Mouse (Mus musculus) intestine, embryonic 16.5 days (tissue): Measurements from ENCODE around the gene F8. TPM values are rescaled to one million over a fixed set of nuclear protein-coding genes. Genes with fewer than 3 reads are reported as not detected.

Source experiments
- ATAC-seq: fragments of 200-750 bp; cut with Nextera tagmentation; 2 replicates; pipeline ENCODE4 v1.8.0; 2017; ENCODE audit warnings: moderate TSS enrichment, moderate library complexity
- H3K27ac ChIP-seq: fragments of 300-500 bp; sonication (generic); 2 replicates; pipeline ENCODE4 v1.5.1; 2014; ENCODE audit warnings: mild to moderate bottlenecking, low read length
- H3K27me3 ChIP-seq: fragments of 300-500 bp; sonication (generic); replicated peaks from 2 replicates; pipeline ENCODE4 v1.6.1; 2014; ENCODE audit warnings: low read length, control low read depth, mixed read lengths; ENCODE audit not compliant: control insufficient read depth, insufficient read depth
- H3K36me3 ChIP-seq: fragments of 300-500 bp; sonication (generic); 2 replicates; pipeline ENCODE4 v1.6.1; 2014; ENCODE audit warnings: low read length, control low read depth; ENCODE audit not compliant: control insufficient read depth, insufficient read depth
- H3K4me1 ChIP-seq: fragments of 300-500 bp; sonication (generic); 2 replicates; pipeline ENCODE4 v1.6.1; 2014; ENCODE audit warnings: low read length, control low read depth, mixed read lengths; ENCODE audit not compliant: control insufficient read depth, insufficient read depth
- H3K4me2 ChIP-seq: fragments of 300-500 bp; sonication (generic); 2 replicates; pipeline ENCODE4 v1.6.1; 2014; ENCODE audit warnings: low read depth, low read length, control low read depth
- H3K4me3 ChIP-seq: fragments of 300-500 bp; sonication (generic); 2 replicates; pipeline ENCODE4 v1.5.1; 2014; ENCODE audit warnings: mild to moderate bottlenecking, low read length
- H3K9ac ChIP-seq: fragments of 300-500 bp; sonication (generic); 2 replicates; pipeline ENCODE4 v1.6.1; 2014; ENCODE audit warnings: low read depth, low read length
- H3K9me3 ChIP-seq: fragments of 300-500 bp; sonication (generic); 2 replicates; pipeline ENCODE4 v1.6.1; 2016; ENCODE audit warnings: low read length, control low read depth; ENCODE audit not compliant: control insufficient read depth
- WGBS: fragments of 180-500 bp; shearing (Covaris S2); extraction: QIAGEN DNeasy Blood & Tissue Kit; methylation state at CpG from one replicate; pipeline ENCODE4 v1.1.7; 2014; 5-methylcytosine and 5-hydroxymethylcytosine counted together
- polyA plus RNA-seq: library from polyadenylated mRNA; unstranded; fragments of >200 nt; fragmentation: Nextera tagmentation; extraction: Ambion mirVana; gene quantifications from 2 replicates; pipeline ENCODE4 v1.2.1, GENCODE M21; 2015

F8 gene
- polyA plus RNA-seq, result 1.1 TPM in 2 replicates

- 6% methylated on average over 22 of the region's 25 CpGs for WGBS
These were observed at the start of gene F8, which contains the start of gene Fundc2 for GRCm38 (mm10) chrX:75382195-75382771. Gene F8 (minus strand): TSS chrX:75382615. Gene Fundc2 (plus strand): TSS chrX:75382399.

GRCm38 (mm10) chrX:75415936-75416785, 33.7 kb upstream of the F8 start, which contains the start of the genes Cmc4, Mtcp1 and Brcc3:
Gene Cmc4 (minus strand): TSS chrX:75416584.
Gene Mtcp1 (minus strand): TSS chrX:75416588.
Gene Brcc3 (plus strand): TSS chrX:75416628.
- H3K27me3 ChIP-seq, result no peaks in the 10 kb centered on the region
- H3K4me2 ChIP-seq, result peak within 1 kb of the TSS; percentile 47
- no peaks in the 10 kb centered on the region for H3K9me3 ChIP-seq
- no peaks in the 10 kb centered on the region for H3K4me1 ChIP-seq
- no peaks in the 10 kb centered on the region for H3K36me3 ChIP-seq
- 15% methylated on average over 52 of the region's 52 CpGs for WGBS
- peak within 1 kb of the TSS; percentile 87 for H3K27ac ChIP-seq
- peak; percentile 100 for ATAC-seq
- peak within 1 kb of the TSS; percentile 70 for H3K9ac ChIP-seq
- peak within 1 kb of the TSS; percentile 57 for H3K4me3 ChIP-seq

More at GRCm38 (mm10) chrX:75382195-75382771, at the start of gene F8, which contains the start of gene Fundc2:
- H3K9ac ChIP-seq, result peak within 1 kb of the TSS; percentile 73
- peak; percentile 97 for ATAC-seq
- no peaks in the 10 kb centered on the region for H3K27me3 ChIP-seq
- peak within 1 kb of the TSS; percentile 43 for H3K4me2 ChIP-seq
- H3K4me1 ChIP-seq, result no peaks in the 10 kb centered on the region
- no peaks in the 10 kb centered on the region for H3K9me3 ChIP-seq
- H3K36me3 ChIP-seq, result no peaks in the 10 kb centered on the region
- H3K27ac ChIP-seq, result peak within 1 kb of the TSS; percentile 79
- peak within 1 kb of the TSS; percentile 55 for H3K4me3 ChIP-seq

- no peaks in the 10 kb centered on the region for H3K9me3 ChIP-seq
- no peak overlapping the region for H3K4me3 ChIP-seq
- ATAC-seq, result no peak
- H3K4me1 ChIP-seq, result no peaks in the 10 kb centered on the region
- H3K27me3 ChIP-seq, result no peaks in the 10 kb centered on the region
- H3K4me2 ChIP-seq, result no peak overlapping the region
- H3K9ac ChIP-seq, result no peak overlapping the region
- no peak overlapping the region for H3K27ac ChIP-seq
- 88% methylated on average over 1 of the region's 1 CpGs for WGBS
- no peaks in the 10 kb centered on the region for H3K36me3 ChIP-seq
These were observed 27.3 kb upstream of the F8 start for GRCm38 (mm10) chrX:75409711-75410110.

- no peak overlapping the region for H3K4me2 ChIP-seq
- H3K27ac ChIP-seq, result no peak overlapping the region
- ATAC-seq, result no peak
- no peaks in the 10 kb centered on the region for H3K4me1 ChIP-seq
- no peaks in the 10 kb centered on the region for H3K27me3 ChIP-seq
- no peaks in the 10 kb centered on the region for H3K36me3 ChIP-seq
- H3K9me3 ChIP-seq, result no peaks in the 10 kb centered on the region
- no peak overlapping the region for H3K4me3 ChIP-seq
- no peak overlapping the region for H3K9ac ChIP-seq
These were observed 20.9 kb upstream of the F8 start for GRCm38 (mm10) chrX:75403350-75403749.

GRCm38 (mm10) chrX:75402668-75403067, 20.3 kb upstream of the F8 start:
- Histone ChIP-seq H3K27me3 (no peaks in the 10 kb centered on the region), H3K4me1 (no peaks in the 10 kb centered on the region), H3K36me3 (no peaks in the 10 kb centered on the region), H3K9me3 (no peaks in the 10 kb centered on the region), H3K9ac (no peak overlapping the region), H3K27ac (no peak overlapping the region), H3K4me3 (no peak overlapping the region), H3K4me2 (no peak overlapping the region)
- no peak for ATAC-seq
- 63% methylated on average over 2 of the region's 2 CpGs for WGBS

- Histone ChIP-seq H3K9me3 (no peaks in the 10 kb centered on the region), H3K27me3 (no peaks in the 10 kb centered on the region), H3K9ac (no peak overlapping the region), H3K4me3 (no peak overlapping the region), H3K4me1 (no peaks in the 10 kb centered on the region), H3K4me2 (no peak overlapping the region), H3K36me3 (no peaks in the 10 kb centered on the region), H3K27ac (no peak overlapping the region)
- no peak for ATAC-seq
- WGBS, result 81% methylated on average over 1 of the region's 1 CpGs
These were observed 17.1 kb upstream of the F8 start for GRCm38 (mm10) chrX:75399471-75399870.

GRCm38 (mm10) chrX:75381699-75382098, 716 bp downstream of the F8 start:
- Histone ChIP-seq H3K4me2 (peak overlapping the region; percentile 43), H3K9ac (peak overlapping the region; percentile 73; the same call in 1 of the 2 replicates), H3K36me3 (no peaks in the 10 kb centered on the region), H3K4me3 (peak overlapping the region; percentile 55), H3K9me3 (no peaks in the 10 kb centered on the region), H3K27ac (no peak overlapping the region), H3K27me3 (no peaks in the 10 kb centered on the region), H3K4me1 (no peaks in the 10 kb centered on the region)
- ATAC-seq, result 0 out of 2 replicates have a peak, but pooled peaks have one; percentile 43
- 67% methylated on average over 5 of the region's 5 CpGs for WGBS

GRCm38 (mm10) chrX:75381176-75381575, 1.2 kb downstream of the F8 start:
- Histone ChIP-seq H3K4me1 (no peaks in the 10 kb centered on the region), H3K27ac (no peak overlapping the region), H3K9me3 (no peaks in the 10 kb centered on the region), H3K9ac (no peak overlapping the region), H3K36me3 (no peaks in the 10 kb centered on the region), H3K27me3 (no peaks in the 10 kb centered on the region), H3K4me3 (no peak overlapping the region), H3K4me2 (no peak overlapping the region)
- no peak for ATAC-seq
- 90% methylated on average over 1 of the region's 1 CpGs for WGBS

GRCm38 (mm10) chrX:75376815-75377214, 5.6 kb downstream of the F8 start:
- no peaks in the 10 kb centered on the region for H3K4me1 ChIP-seq
- no peaks in the 10 kb centered on the region for H3K36me3 ChIP-seq
- H3K4me3 ChIP-seq, result no peak overlapping the region
- no peaks in the 10 kb centered on the region for H3K9me3 ChIP-seq
- H3K9ac ChIP-seq, result no peak overlapping the region
- no peak overlapping the region for H3K4me2 ChIP-seq
- no peak overlapping the region for H3K27ac ChIP-seq
- H3K27me3 ChIP-seq, result no peaks in the 10 kb centered on the region
- no peak for ATAC-seq
